Mouse (Mus musculus) stomach, postnatal 0 days (tissue): ENCODE results near the gene Kctd4. TPM values are rescaled to one million over a fixed set of nuclear protein-coding genes. Genes with fewer than 3 reads are reported as not detected.
A peak's percentile ranks its signal among the peaks of the same experiment; 100 is the strongest.
"Not testable (repeated sequence)": the region's sequence is repeated elsewhere in the genome, so short reads cannot be mapped to it uniquely, and the experiment has no call there.

ENCODE experiments used
- ATAC-seq: fragments of 200-750 bp; cut with Nextera tagmentation; 2 replicates; pipeline ENCODE4 v1.8.0; 2017; ENCODE audit not compliant: low FRiP score, low TSS enrichment
- DNase-seq: peaks from one replicate; pipeline ENCODE4 v3.0.0-alpha.2; 2016; ENCODE audit warnings: low spot score
- H3K27ac ChIP-seq: fragments of 300-500 bp; sonication (generic); replicated peaks from 2 replicates; pipeline ENCODE4 v1.5.1; 2014; ENCODE audit warnings: mild to moderate bottlenecking, control low read depth
- H3K27me3 ChIP-seq: fragments of 300-500 bp; sonication (generic); 2 replicates; pipeline ENCODE4 v1.6.1; 2014; ENCODE audit warnings: low read length; ENCODE audit not compliant: control insufficient read depth, insufficient read depth
- H3K36me3 ChIP-seq: fragments of 300-500 bp; sonication (generic); 2 replicates; pipeline ENCODE4 v1.6.1; 2014; ENCODE audit warnings: low read length, mixed read lengths; ENCODE audit not compliant: control insufficient read depth, insufficient read depth
- H3K4me1 ChIP-seq: fragments of 300-500 bp; sonication (generic); replicated peaks from 2 replicates; pipeline ENCODE4 v1.6.1; 2014; ENCODE audit warnings: antibody characterized with exemption; ENCODE audit not compliant: control insufficient read depth, insufficient read depth
- H3K4me2 ChIP-seq: fragments of 300-500 bp; sonication (generic); replicated peaks from 2 replicates; pipeline ENCODE4 v1.6.1; 2014; ENCODE audit warnings: low read depth, mild to moderate bottlenecking, control low read depth, moderate library complexity
- H3K4me3 ChIP-seq: fragments of 300-500 bp; sonication (generic); 2 replicates; pipeline ENCODE4 v1.5.1; 2014; ENCODE audit warnings: low read depth, low read length, control low read depth
- H3K9ac ChIP-seq: fragments of 300-500 bp; sonication (generic); 2 replicates; pipeline ENCODE4 v1.6.1; 2014; ENCODE audit warnings: mild to moderate bottlenecking, low read length, control low read depth, mixed read lengths
- H3K9me3 ChIP-seq: fragments of 300-500 bp; sonication (generic); 2 replicates; pipeline ENCODE4 v1.6.1; 2016; ENCODE audit warnings: low read length; ENCODE audit not compliant: control insufficient read depth
- CTCF ChIP-seq: IDR thresholded peaks from 2 replicates; pipeline ENCODE4 v1.5.1; 2016; ENCODE audit warnings: antibody characterized with exemption, low read depth, mild to moderate bottlenecking, moderate library complexity
- EP300 ChIP-seq: optimal IDR thresholded peaks from 2 replicates; pipeline ENCODE3; 2016; ENCODE audit warnings: antibody characterized with exemption
- WGBS: fragments of 180-500 bp; shearing (Covaris S2); extraction: QIAGEN DNeasy Blood & Tissue Kit; methylation state at CpG from one replicate; pipeline ENCODE4 v1.1.7; 2014; 5-methylcytosine and 5-hydroxymethylcytosine counted together
- polyA plus RNA-seq: library from polyadenylated mRNA; unstranded; fragments of >200 nt; fragmentation: Nextera tagmentation; extraction: Ambion mirVana; gene quantifications from 2 replicates; pipeline ENCODE4 v1.2.1, GENCODE M21; 2015

Gene Kctd4
- 9.8 and 10.4 TPM in 2 replicates for polyA plus RNA-seq

- DNase-seq = no peak
- WGBS = 81% methylated on average over 7 of the region's 7 CpGs
- Histone ChIP-seq H3K9me3 (no peaks in the 10 kb centered on the region), H3K27ac (no peak within 1 kb of the TSS), H3K4me3 (no peak within 1 kb of the TSS), H3K27me3 (no peaks in the 10 kb centered on the region), H3K36me3 (no peaks in the 10 kb centered on the region), H3K4me1 (no peaks in the 10 kb centered on the region), H3K4me2 (no peak within 1 kb of the TSS), H3K9ac (no peak within 1 kb of the TSS)
- ATAC-seq = no peak
- TF ChIP-seq CTCF = no peak
- no peak for TF ChIP-seq EP300
Measured at GRCm38 (mm10) chr14:75954766-75955165, at the start of gene Kctd4. TSS of gene Kctd4 (plus strand) at chr14:75955009.

- WGBS = 77% methylated on average over 8 of the region's 8 CpGs
Measured at GRCm38 (mm10) chr14:75906931-75907330, 47.9 kb upstream of the Kctd4 start.

GRCm38 (mm10) chr14:75911968-75912367 is 42.8 kb upstream of the Kctd4 start:
- DNase-seq (no peak), ATAC-seq (no peak)

More at GRCm38 (mm10) chr14:75906931-75907330, 47.9 kb upstream of the Kctd4 start:
- no peak overlapping the region for H3K4me3 ChIP-seq
- H3K27ac ChIP-seq = no peak overlapping the region
- DNase-seq (no peak), ATAC-seq (no peak)
- no peaks in the 10 kb centered on the region for H3K27me3 ChIP-seq
- TF ChIP-seq EP300 (no peak), CTCF (no peak)
- no peak overlapping the region for H3K4me2 ChIP-seq
- H3K9ac ChIP-seq = no peak overlapping the region
- H3K4me1 ChIP-seq = no peaks in the 10 kb centered on the region
- peaks cover 6% of the 10 kb centered on the region; the same call in 1 of the 2 replicates for H3K36me3 ChIP-seq
- H3K9me3 ChIP-seq = no peaks in the 10 kb centered on the region

GRCm38 (mm10) chr14:75912665-75913064 is 42.1 kb upstream of the Kctd4 start:
- H3K4me3 ChIP-seq = no peak overlapping the region
- no peaks in the 10 kb centered on the region for H3K27me3 ChIP-seq
- H3K36me3 ChIP-seq = no peaks in the 10 kb centered on the region
- 66% methylated on average over 2 of the region's 2 CpGs for WGBS
- H3K9ac ChIP-seq = no peak overlapping the region
- H3K4me1 ChIP-seq = no peaks in the 10 kb centered on the region
- no peaks in the 10 kb centered on the region for H3K9me3 ChIP-seq
- DNase-seq (peak; percentile 24), ATAC-seq (peak; percentile 71; the same call in 1 of the 2 replicates)
- no peak overlapping the region; the same call in 1 of the 2 replicates for H3K27ac ChIP-seq
- no peak overlapping the region for H3K4me2 ChIP-seq
- TF ChIP-seq EP300 (no peak), CTCF (no peak)

More at GRCm38 (mm10) chr14:75911968-75912367, 42.8 kb upstream of the Kctd4 start:
- no peak overlapping the region for H3K9ac ChIP-seq
- H3K27ac ChIP-seq = no peak overlapping the region; the same call in 1 of the 2 replicates
- H3K27me3 ChIP-seq = no peaks in the 10 kb centered on the region
- H3K4me2 ChIP-seq = no peak overlapping the region
- no peak for TF ChIP-seq EP300
- no peak for TF ChIP-seq CTCF
- no peaks in the 10 kb centered on the region for H3K36me3 ChIP-seq
- H3K9me3 ChIP-seq = no peaks in the 10 kb centered on the region
- H3K4me3 ChIP-seq = no peak overlapping the region
- no peaks in the 10 kb centered on the region for H3K4me1 ChIP-seq
- whole genome bisulfite sequencing = 61% methylated on average over 6 of the region's 6 CpGs

GRCm38 (mm10) chr14:75923314-75924052 is 31.3 kb upstream of the Kctd4 start:
- Histone ChIP-seq H3K27ac (no peak overlapping the region), H3K9me3 (no peaks in the 10 kb centered on the region), H3K36me3 (no peaks in the 10 kb centered on the region), H3K27me3 (no peaks in the 10 kb centered on the region), H3K4me3 (no peak overlapping the region), H3K9ac (no peak overlapping the region), H3K4me1 (no peaks in the 10 kb centered on the region), H3K4me2 (no peak overlapping the region)
- TF ChIP-seq EP300 (no peak), CTCF (no peak)
- 81% methylated on average over 1 of the region's 1 CpGs for WGBS
- DNase-seq = no peak
- no peak for ATAC-seq

- H3K4me1 ChIP-seq, H3K4me2 ChIP-seq, H3K36me3 ChIP-seq, H3K9ac ChIP-seq, H3K27ac ChIP-seq, H3K4me3 ChIP-seq, H3K27me3 ChIP-seq, DNase-seq, H3K9me3 ChIP-seq, ATAC-seq: not testable (repeated sequence)
- WGBS = 93% methylated on average over 8 of the region's 8 CpGs
Measured at GRCm38 (mm10) chr14:75929713-75930112, 25.1 kb upstream of the Kctd4 start.
